11 mouse cellular contexts compared by ENCODE assay signal in the genomic region with DNA sequence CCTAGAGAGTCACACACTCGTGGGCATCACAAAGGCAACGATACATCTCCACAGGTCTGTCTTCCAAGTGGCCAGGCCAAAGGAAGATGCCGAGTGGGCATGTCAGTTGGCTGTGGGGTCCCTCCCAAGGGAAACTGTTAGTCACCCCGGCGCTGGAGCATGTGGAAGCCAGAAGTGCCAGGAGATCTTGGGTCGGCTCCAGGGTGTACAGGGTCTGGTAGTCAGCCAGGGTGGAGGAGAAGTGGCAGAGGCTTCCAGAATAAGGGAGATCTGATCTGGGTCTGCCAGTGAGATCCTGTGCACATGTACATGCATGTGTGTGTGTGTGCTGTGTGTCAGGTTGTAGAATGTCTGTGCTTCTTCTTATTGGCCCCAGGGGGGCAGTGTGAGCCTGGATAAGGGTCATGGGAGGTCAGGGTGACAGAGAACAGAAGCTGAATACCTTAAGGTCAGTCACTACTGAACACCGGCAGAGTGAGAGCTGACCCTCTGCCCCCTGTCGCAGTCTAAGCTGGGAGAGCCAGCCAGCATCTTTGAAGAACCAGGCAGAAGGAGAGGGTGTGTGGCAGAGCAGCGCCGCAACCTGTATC. TPM values are rescaled to one million over a fixed set of nuclear protein-coding genes. Genes with fewer than 3 reads are reported as not detected.
DNase-seq lines count a peak whose midpoint lies in the region; ATAC-seq and TF ChIP-seq lines count a peak whose summit lies in the region.
"Had no signal": no experiment of that assay in that cellular context is flagged by ENCODE, and none has a peak within 500 bp of the region (broad histone marks: within the 10 kb centered on the region; RNA-seq: fewer than 3 reads in every experiment).

No protein-coding gene starts in this region.

- ATAC-seq in forebrain, embryonic 14.5 days, result no peak

- no peaks in the 10 kb centered on the region for H3K27me3 ChIP-seq in forebrain, embryonic 14.5 days (replicated peaks; ENCODE audit: control insufficient read depth, insufficient read depth, low read length)
- H3K27me3 ChIP-seq: limb, embryonic 13.5 days had no signal

- H3K4me1 ChIP-seq in lung, adult 2 months (ENCODE audit: control insufficient read depth, insufficient read depth, low read length), result peaks cover 15% of the 10 kb centered on the region
- peaks cover 20% of the 10 kb centered on the region for H3K4me1 ChIP-seq in forebrain, embryonic 14.5 days (ENCODE audit: control insufficient read depth, insufficient read depth, low read length)

- intact Hi-C loops in heart, postnatal 10 days (cut with DNase I), result loop anchor here (2.0 kb wide), 1 partner anchor 43 kb away; no protein-coding TSS in a partner anchor

- TF ChIP-seq POLR2A in lung, adult 2 months (IDR thresholded peaks at IDR 0.05; ENCODE audit: borderline replicate concordance, extremely low read depth, low read depth, low read length), result no peak

- no peak overlapping the region for H3K4me2 ChIP-seq in forebrain, embryonic 14.5 days (ENCODE audit: low read length)

- DNase-seq in embryo, embryonic 10 days (ENCODE audit: low spot score), result peak; percentile 66
- no peak for DNase-seq in embryo, embryonic 9.5 days (ENCODE audit: extremely low spot score)
- no peak for DNase-seq in lung, adult 2 months
- no peak for DNase-seq in lung, adult 18-20 months
- peak; percentile 70 to 73 for DNase-seq in heart, postnatal 10 days
- DNase-seq in thymus, postnatal 25 days, result peak; percentile 73
- no peak for DNase-seq in forebrain, embryonic 14.5 days (ENCODE audit: low spot score)
- no peak for DNase-seq in cerebellum, postnatal 25 days

- H3K36me3 ChIP-seq in forebrain, embryonic 14.5 days (ENCODE audit: control insufficient read depth, insufficient read depth, low read length), result no peaks in the 10 kb centered on the region
- H3K36me3 ChIP-seq: heart, embryonic 15.5 days; limb, embryonic 13.5 days had no signal

- TF ChIP-seq CTCF in lung, adult 2 months (IDR thresholded peaks at IDR 0.05; ENCODE audit: insufficient read depth, low read length), result peak; percentile 65

- no peak overlapping the region for H3K4me3 ChIP-seq in lung, adult 2 months (replicated peaks; ENCODE audit: extremely low read depth, low read depth, low read length)
- H3K4me3 ChIP-seq in forebrain, embryonic 14.5 days (ENCODE audit: low read depth, low read length), result no peak overlapping the region
- H3K4me3 ChIP-seq: heart, embryonic 15.5 days; limb, embryonic 13.5 days had no signal

- H3K9me3 ChIP-seq in forebrain, embryonic 14.5 days (replicated peaks; ENCODE audit: control insufficient read depth, low read length), result no peaks in the 10 kb centered on the region
- H3K9me3 ChIP-seq: heart, embryonic 15.5 days; limb, embryonic 13.5 days had no signal

- H3K27ac ChIP-seq in forebrain, embryonic 14.5 days (ENCODE audit: low read depth, low read length), result no peak overlapping the region

- no peak overlapping the region for H3K9ac ChIP-seq in forebrain, embryonic 14.5 days (ENCODE audit: low read length)
- H3K9ac ChIP-seq: heart, embryonic 15.5 days had no signal

- 43% methylated on average over 10 of the region's 10 CpGs for WGBS in lung, adult 2 months
- 58% methylated on average over 10 of the region's 10 CpGs for WGBS in forebrain, embryonic 14.5 days

RNA-seq across cellular contexts. Expression of gene Adamtsl2, which starts 1.4 kb away (rescaled TPM):
- polyA plus RNA-seq in lung, adult 2 months (2012; rRNA removed), result 50.7 and 73.0 TPM in 2 replicates
- total RNA-seq in heart, postnatal 10 days (2021), result 10 to 100 TPM in 1 of 2 experiments, 1 to 10 TPM in 1; 8.7 to 19.4 TPM
- polyA plus RNA-seq in forebrain, embryonic 14.5 days (2014; fragmentation: Nextera tagmentation; extraction: Ambion mirVana), result 10.4 TPM in 2 replicates

RNA-seq across cellular contexts. Expression of gene Mymk, which starts 5.8 kb away (rescaled TPM):
- polyA plus RNA-seq in lung, adult 2 months (2012; rRNA removed), result 0.19 and 0.32 TPM in 2 replicates
- total RNA-seq in heart, postnatal 10 days (2021), result under 1 TPM in 1 of 2 experiments, not detected in 1; 0.22 TPM
- polyA plus RNA-seq in forebrain, embryonic 14.5 days (2014; fragmentation: Nextera tagmentation; extraction: Ambion mirVana), result not detected in 2 replicates
- polyA plus RNA-seq: stomach, embryonic 14.5 days had no signal

RNA-seq across cellular contexts. Expression of gene Slc2a6, which starts 50.0 kb away (rescaled TPM):
- 6.2 and 9.5 TPM in 2 replicates for polyA plus RNA-seq in lung, adult 2 months (2012; rRNA removed)
- under 1 TPM in 1 of 2 experiments, not detected in 1; 0.14 TPM for total RNA-seq in heart, postnatal 10 days (2021)
- 3.4 TPM in 2 replicates for polyA plus RNA-seq in forebrain, embryonic 14.5 days (2014; fragmentation: Nextera tagmentation; extraction: Ambion mirVana)

Comparison
In these comparisons a context has a peak if more than half of its experiments do, and no peak if none do; other contexts are left out.
1. DNase-seq: peak in embryo, embryonic 10 days (single experiment), heart, postnatal 10 days (2 of 2) and thymus, postnatal 25 days (single experiment); none in embryo, embryonic 9.5 days (single experiment), lung, adult 2 months (single experiment), lung, adult 18-20 months (0 of 2), forebrain, embryonic 14.5 days (single experiment) and cerebellum, postnatal 25 days (0 of 2).